Mouse (Mus musculus) liver, embryonic 13.5 days (tissue): ENCODE measurements around the gene Abca7. TPM values are rescaled to one million over a fixed set of nuclear protein-coding genes. Genes with fewer than 3 reads are reported as not detected.
A peak's percentile ranks its signal among the peaks of the same experiment; 100 is the strongest.

Source experiments
- ATAC-seq: fragments of 200-750 bp; cut with Nextera tagmentation; 2 replicates; pipeline ENCODE4 v1.8.0; 2017; ENCODE audit warnings: low read depth, mild to moderate bottlenecking, moderate number of reproducible peaks, moderate library complexity
- DNase-seq: peaks from one replicate; pipeline ENCODE4 v3.0.0; 2022
- H3K27ac ChIP-seq: fragments of 300-500 bp; sonication (generic); 2 replicates; pipeline ENCODE4 v1.5.1; 2015; ENCODE audit warnings: moderate library complexity, mild to moderate bottlenecking, inconsistent platforms
- H3K27me3 ChIP-seq: fragments of 300-500 bp; sonication (generic); 2 replicates; pipeline ENCODE4 v1.6.1; 2015; ENCODE audit warnings: mild to moderate bottlenecking, inconsistent platforms
- H3K36me3 ChIP-seq: fragments of 300-500 bp; sonication (generic); 2 replicates; pipeline ENCODE4 v1.6.1; 2015; ENCODE audit warnings: mild to moderate bottlenecking, inconsistent platforms
- H3K4me1 ChIP-seq: fragments of 300-500 bp; sonication (generic); replicated peaks from 2 replicates; pipeline ENCODE4 v1.6.1; 2015; ENCODE audit warnings: inconsistent platforms
- H3K4me2 ChIP-seq: fragments of 300-500 bp; sonication (generic); 2 replicates; pipeline ENCODE4 v1.6.1; 2015; ENCODE audit warnings: inconsistent platforms, mild to moderate bottlenecking, moderate library complexity
- H3K4me3 ChIP-seq: fragments of 300-500 bp; sonication (generic); replicated peaks from 2 replicates; pipeline ENCODE4 v1.5.1; 2015; ENCODE audit warnings: mild to moderate bottlenecking, inconsistent platforms
- H3K9ac ChIP-seq: fragments of 300-500 bp; sonication (generic); 2 replicates; pipeline ENCODE4 v1.6.1; 2015; ENCODE audit warnings: mild to moderate bottlenecking, inconsistent platforms
- H3K9me3 ChIP-seq: fragments of 300-500 bp; sonication (generic); replicated peaks from 2 replicates; pipeline ENCODE4 v1.6.1; 2016; ENCODE audit warnings: inconsistent platforms
- WGBS: fragments of 180-500 bp; shearing (Covaris S2); methylation state at CpG from one replicate; pipeline ENCODE4 v1.1.7; 2015; ENCODE audit not compliant: insufficient replicate concordance; 5-methylcytosine and 5-hydroxymethylcytosine counted together
- polyA plus RNA-seq: library from polyadenylated mRNA; unstranded; fragments of >200 nt; fragmentation: Nextera tagmentation; extraction: Ambion mirVana; gene quantifications from 2 replicates; pipeline ENCODE4 v1.2.1, GENCODE M21; 2015

Gene Abca7
- polyA plus RNA-seq, 1 experiment from 2014 or later: 6.3 TPM

GRCm38 (mm10) chr10:80014484-80015290, 18.4 kb downstream of the Abca7 start:
- ATAC-seq: no peak
- no peak overlapping the region for H3K4me3 ChIP-seq
- H3K4me2 ChIP-seq: no peak overlapping the region
- peak overlapping the region; percentile 15 for H3K27ac ChIP-seq
- H3K36me3 ChIP-seq: peaks cover 65% of the 10 kb centered on the region
- peaks cover 19% of the 10 kb centered on the region for H3K27me3 ChIP-seq
- peaks cover 59% of the 10 kb centered on the region for H3K4me1 ChIP-seq
- no peak for DNase-seq
- H3K9me3 ChIP-seq: peaks cover 15% of the 10 kb centered on the region
- WGBS: 61% methylated on average over 28 of the region's 28 CpGs
- no peak overlapping the region for H3K9ac ChIP-seq

DNA sequence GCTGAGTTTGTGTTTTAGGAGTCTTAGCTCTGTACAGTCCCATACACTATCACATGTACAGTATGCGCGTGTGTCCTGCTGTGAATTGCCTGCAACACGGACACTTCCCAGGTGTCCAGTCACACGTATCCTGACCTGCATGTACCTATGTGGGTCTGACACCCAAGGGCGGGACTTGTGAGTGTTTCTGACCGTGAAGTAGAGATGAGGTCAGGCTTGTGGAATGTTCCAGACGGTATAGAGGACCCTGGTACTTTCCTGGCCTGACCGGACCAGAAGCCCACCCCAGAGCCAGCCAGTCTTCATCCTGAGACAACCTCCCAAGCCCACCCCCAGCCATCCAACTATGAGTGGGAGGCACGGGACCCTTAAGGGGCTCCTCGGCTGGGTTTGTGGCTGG, 19.3 kb downstream of the Abca7 start:
- Histone ChIP-seq H3K4me3 (no peak overlapping the region), H3K9ac (no peak overlapping the region), H3K9me3 (peaks cover 7% of the 10 kb centered on the region), H3K4me1 (peaks cover 68% of the 10 kb centered on the region), H3K27me3 (peaks cover 19% of the 10 kb centered on the region), H3K4me2 (peak overlapping the region; percentile 78; the same call in 1 of the 2 replicates), H3K36me3 (peaks cover 60% of the 10 kb centered on the region), H3K27ac (peak overlapping the region; percentile 84)
- no peak for DNase-seq
- WGBS: 81% methylated on average over 10 of the region's 10 CpGs
- no peak for ATAC-seq

- peak within 1 kb of the TSS; percentile 84 for H3K27ac ChIP-seq
- H3K4me1 ChIP-seq: peaks cover 72% of the 10 kb centered on the region
- H3K27me3 ChIP-seq: peaks cover 19% of the 10 kb centered on the region
- peaks cover 60% of the 10 kb centered on the region for H3K36me3 ChIP-seq
- DNase-seq (peak; percentile 70), ATAC-seq (peak; percentile 74)
- no peaks in the 10 kb centered on the region for H3K9me3 ChIP-seq
- peak within 1 kb of the TSS; percentile 59 for H3K4me3 ChIP-seq
- peak within 1 kb of the TSS; percentile 72 for H3K9ac ChIP-seq
- peak within 1 kb of the TSS; percentile 78 for H3K4me2 ChIP-seq
- WGBS: 21% methylated on average over 11 of the region's 11 CpGs
These were observed 20.2 kb downstream of the Abca7 start, which contains the start of gene Arhgap45 for GRCm38 (mm10) chr10:80016511-80016910. Arhgap45 (plus strand) TSS chr10:80016653.

- no peaks in the 10 kb centered on the region for H3K9me3 ChIP-seq
- H3K36me3 ChIP-seq: peaks cover 60% of the 10 kb centered on the region
- H3K27ac ChIP-seq: peak overlapping the region; percentile 84
- peaks cover 72% of the 10 kb centered on the region for H3K4me1 ChIP-seq
- peak overlapping the region; percentile 59 for H3K4me3 ChIP-seq
- peak overlapping the region; percentile 72 for H3K9ac ChIP-seq
- DNase-seq (peak; percentile 30), ATAC-seq (peak; percentile 22; the same call in 1 of the 2 replicates)
- H3K4me2 ChIP-seq: peak overlapping the region; percentile 78
- H3K27me3 ChIP-seq: peaks cover 19% of the 10 kb centered on the region
- 18% methylated on average over 10 of the region's 10 CpGs for WGBS
These were observed 20.6 kb downstream of the Abca7 start for GRCm38 (mm10) chr10:80016931-80017330.

DNA sequence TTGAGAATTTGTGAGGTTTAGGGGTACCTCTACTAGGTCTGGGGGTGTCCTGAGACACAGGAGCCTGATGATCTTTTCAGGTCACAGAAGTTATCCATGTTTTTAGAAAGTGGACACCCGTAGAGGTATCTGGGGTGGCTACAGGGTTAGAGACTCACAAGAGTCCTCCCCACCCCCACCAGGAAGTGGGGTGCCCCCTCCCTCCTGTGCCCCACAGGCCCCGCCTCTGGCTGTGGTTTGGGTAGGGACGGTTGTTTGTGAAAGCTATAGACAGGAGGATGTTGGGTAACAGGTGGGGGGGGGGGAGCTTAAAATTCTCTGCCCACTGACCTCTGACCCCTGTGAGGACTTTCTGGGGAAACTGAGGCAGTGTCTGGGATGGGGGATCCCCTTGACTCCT, 21.1 kb downstream of the Abca7 start:
- Histone ChIP-seq H3K27ac (peak overlapping the region; percentile 84), H3K27me3 (peaks cover 19% of the 10 kb centered on the region), H3K4me3 (peak overlapping the region; percentile 59), H3K9me3 (no peaks in the 10 kb centered on the region), H3K36me3 (peaks cover 60% of the 10 kb centered on the region), H3K9ac (peak overlapping the region; percentile 72), H3K4me1 (peaks cover 72% of the 10 kb centered on the region), H3K4me2 (peak overlapping the region; percentile 78)
- WGBS: 14% methylated on average over 3 of the region's 3 CpGs
- peak; percentile 60 for DNase-seq
- peak; percentile 44 for ATAC-seq

DNA sequence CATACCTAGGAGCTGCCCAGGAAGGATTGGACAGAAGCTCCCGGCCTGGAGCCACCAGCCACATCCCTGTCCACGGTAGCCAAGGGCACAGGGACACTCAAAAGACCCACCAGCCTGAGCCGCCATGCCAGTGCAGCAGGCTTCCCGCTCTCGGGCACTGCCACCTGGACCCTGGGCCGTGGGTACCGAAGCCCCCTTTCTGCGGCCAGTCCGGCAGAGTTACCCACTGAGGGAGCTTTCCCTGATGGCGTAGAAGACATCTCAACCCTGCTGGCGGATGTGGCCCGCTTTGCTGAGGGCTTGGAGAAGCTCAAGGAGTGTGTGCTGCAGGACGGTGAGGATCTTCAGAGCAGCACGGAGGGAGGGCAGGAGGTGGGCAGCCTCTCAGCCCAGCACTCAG, 21.5 kb downstream of the Abca7 start:
- H3K4me1 ChIP-seq: peaks cover 72% of the 10 kb centered on the region

DNA sequence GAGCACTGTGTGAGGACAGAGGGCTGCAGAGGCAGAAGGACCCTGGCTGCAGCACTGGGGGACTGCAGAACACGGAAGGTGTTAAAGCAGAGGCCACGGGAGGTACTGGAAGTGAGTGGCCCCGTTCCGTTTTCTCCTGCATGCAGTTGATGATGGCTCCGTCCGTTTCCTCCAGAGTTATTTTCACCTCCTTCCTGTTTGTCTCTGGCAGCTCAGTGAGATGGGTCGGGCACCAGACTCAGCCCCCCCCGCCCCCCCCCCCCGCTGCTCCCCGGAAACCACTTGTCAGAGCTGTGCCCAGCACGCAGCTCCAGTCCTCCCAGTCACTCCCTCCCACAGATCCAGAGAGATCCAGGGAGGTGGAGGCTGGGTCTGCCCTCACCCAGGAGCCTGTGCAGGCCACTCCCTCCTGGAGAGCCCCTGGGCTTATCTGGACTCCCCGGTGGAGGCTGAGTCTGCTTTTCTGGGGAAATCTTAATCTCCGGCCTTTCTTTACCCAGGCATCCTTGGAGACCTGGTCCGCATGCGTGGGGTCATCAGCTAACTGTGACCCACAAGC, 22.5 kb downstream of the Abca7 start:
- DNase-seq (peak; percentile 63), ATAC-seq (peak; percentile 75)
- peak overlapping the region; percentile 84 for H3K27ac ChIP-seq
- peak overlapping the region; percentile 66 for H3K4me2 ChIP-seq
- H3K4me1 ChIP-seq: peaks cover 70% of the 10 kb centered on the region
- peak overlapping the region; percentile 39 for H3K4me3 ChIP-seq
- peaks cover 11% of the 10 kb centered on the region for H3K27me3 ChIP-seq
- H3K9me3 ChIP-seq: no peaks in the 10 kb centered on the region
- 4% methylated on average over 14 of the region's 15 CpGs for WGBS
- H3K9ac ChIP-seq: peak overlapping the region; percentile 67
- peaks cover 54% of the 10 kb centered on the region for H3K36me3 ChIP-seq

More for the DNA sequence above, 21.5 kb downstream of the Abca7 start:
- H3K9me3 ChIP-seq: no peaks in the 10 kb centered on the region
- DNase-seq: no peak
- H3K36me3 ChIP-seq: peaks cover 60% of the 10 kb centered on the region
- 43% methylated on average over 14 of the region's 14 CpGs for WGBS
- peak overlapping the region; percentile 59 for H3K4me3 ChIP-seq
- ATAC-seq: no peak
- peaks cover 19% of the 10 kb centered on the region for H3K27me3 ChIP-seq
- H3K4me2 ChIP-seq: peak overlapping the region; percentile 78
- peak overlapping the region; percentile 72 for H3K9ac ChIP-seq
- peak overlapping the region; percentile 84 for H3K27ac ChIP-seq

GRCm38 (mm10) chr10:80019471-80020131, 23.3 kb downstream of the Abca7 start:
- no peaks in the 10 kb centered on the region for H3K9me3 ChIP-seq
- peaks cover 70% of the 10 kb centered on the region for H3K4me1 ChIP-seq
- DNase-seq (no peak), ATAC-seq (peak; percentile 37)
- peak overlapping the region; percentile 66 for H3K4me2 ChIP-seq
- H3K4me3 ChIP-seq: peak overlapping the region; percentile 39
- WGBS: 55% methylated on average over 20 of the region's 20 CpGs
- peak overlapping the region; percentile 67 for H3K9ac ChIP-seq
- peaks cover 3% of the 10 kb centered on the region; the same call in 1 of the 2 replicates for H3K27me3 ChIP-seq
- H3K27ac ChIP-seq: peak overlapping the region; percentile 84
- H3K36me3 ChIP-seq: peaks cover 49% of the 10 kb centered on the region

GRCm38 (mm10) chr10:80020191-80020590, 23.9 kb downstream of the Abca7 start:
- DNase-seq (no peak), ATAC-seq (no peak)
- Histone ChIP-seq H3K36me3 (peaks cover 48% of the 10 kb centered on the region), H3K4me3 (no peak overlapping the region), H3K9ac (peak overlapping the region; percentile 67; the same call in 1 of the 2 replicates), H3K4me2 (peak overlapping the region; percentile 66; the same call in 1 of the 2 replicates), H3K9me3 (no peaks in the 10 kb centered on the region), H3K27ac (no peak overlapping the region; the same call in 1 of the 2 replicates), H3K27me3 (no peaks in the 10 kb centered on the region), H3K4me1 (peaks cover 71% of the 10 kb centered on the region)
- WGBS: 77% methylated on average over 11 of the region's 11 CpGs

DNA sequence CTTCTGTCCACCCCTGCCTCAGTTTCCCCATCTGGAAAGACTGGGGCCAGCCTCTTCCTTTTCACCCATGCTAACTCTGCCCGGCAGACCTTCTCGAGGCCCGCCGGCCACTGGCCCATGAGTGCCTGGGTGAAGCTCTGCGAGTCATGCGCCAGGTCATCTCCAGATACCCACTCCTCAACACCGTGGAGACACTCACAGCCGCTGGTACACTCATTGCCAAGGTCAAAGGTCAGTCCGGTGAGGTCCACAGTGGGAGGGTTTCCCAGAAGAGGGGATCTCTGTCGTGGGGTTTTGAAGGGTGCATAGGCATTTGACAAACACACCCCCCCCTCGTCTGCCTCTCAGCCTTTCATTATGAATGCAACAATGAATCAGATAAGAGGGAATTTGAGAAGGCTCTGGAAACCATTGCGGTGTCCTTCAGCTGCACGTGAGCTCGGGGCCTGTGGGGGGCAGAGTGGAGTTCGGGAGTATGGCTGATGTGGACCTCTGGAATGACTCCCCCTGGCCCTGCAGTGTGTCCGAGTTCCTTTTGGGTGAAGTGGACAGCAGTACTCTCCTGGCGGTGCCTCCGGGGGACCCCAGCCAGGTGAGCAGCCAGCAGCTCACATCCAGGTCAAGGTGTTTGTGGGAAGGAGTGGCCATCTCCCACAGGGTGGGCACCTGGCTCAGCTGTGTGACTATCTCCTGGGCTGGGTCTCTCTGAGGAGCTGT, 24.5 kb downstream of the Abca7 start:
- 80% methylated on average over 18 of the region's 18 CpGs for WGBS
- Histone ChIP-seq H3K4me3 (no peak overlapping the region), H3K27ac (no peak overlapping the region), H3K36me3 (peaks cover 42% of the 10 kb centered on the region), H3K4me2 (no peak overlapping the region), H3K9me3 (no peaks in the 10 kb centered on the region), H3K4me1 (peaks cover 74% of the 10 kb centered on the region), H3K9ac (no peak overlapping the region), H3K27me3 (no peaks in the 10 kb centered on the region)
- DNase-seq (no peak), ATAC-seq (no peak)

DNA sequence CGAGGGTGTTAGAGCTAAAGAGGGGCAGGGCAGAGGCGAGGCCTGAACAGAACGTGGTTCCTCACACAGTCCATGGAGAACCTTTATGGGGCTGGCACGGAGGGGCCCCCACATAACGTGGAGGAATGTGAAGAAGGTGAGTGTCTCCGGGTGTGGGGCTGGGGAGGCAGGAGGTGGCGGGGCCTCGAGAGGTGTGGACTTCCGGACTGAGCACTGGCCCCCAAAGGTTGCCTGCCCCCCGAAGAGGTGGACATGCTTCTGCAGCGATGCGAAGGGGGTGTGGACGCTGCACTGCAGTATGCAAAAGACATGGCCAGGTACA, 25.0 kb downstream of the Abca7 start:
- no peak for DNase-seq
- Histone ChIP-seq H3K4me2 (no peak overlapping the region), H3K4me3 (no peak overlapping the region), H3K9ac (no peak overlapping the region), H3K27me3 (no peaks in the 10 kb centered on the region), H3K27ac (no peak overlapping the region), H3K4me1 (peaks cover 74% of the 10 kb centered on the region), H3K9me3 (no peaks in the 10 kb centered on the region), H3K36me3 (peaks cover 45% of the 10 kb centered on the region)
- no peak for ATAC-seq
- WGBS: 78% methylated on average over 13 of the region's 13 CpGs
